Comparison of ENCODE assay signal across 8 mouse cellular contexts in genomic region chr11:114912847-114913246, GRCm38 (mm10). TPM values are rescaled to one million over a fixed set of nuclear protein-coding genes. Genes with fewer than 3 reads are reported as not detected.
DNase-seq lines count a peak whose midpoint lies in the region; ATAC-seq and TF ChIP-seq lines count a peak whose summit lies in the region.

No protein-coding gene starts in this region.

- TF ChIP-seq POLR2A in heart, adult 2 months (IDR thresholded peaks at IDR 0.05; ENCODE audit: insufficient read depth, low read depth, low read length), result no peak
- no peak for TF ChIP-seq POLR2A in testis, adult 2 months (IDR thresholded peaks at IDR 0.05; ENCODE audit: control insufficient read depth, low read depth, low read length)

- 20% methylated on average over 9 of the region's 9 CpGs for WGBS in embryonic facial prominence, embryonic 10.5 days
- 4% methylated on average over 9 of the region's 9 CpGs for WGBS in heart, adult 2 months
- WGBS in liver, embryonic 16.5 days (ENCODE audit: insufficient replicate concordance), result 3% methylated on average over 9 of the region's 9 CpGs
- WGBS in neural tube, embryonic 13.5 days, result 19% methylated on average over 9 of the region's 9 CpGs

- no peaks in the 10 kb centered on the region for H3K27me3 ChIP-seq in embryonic facial prominence, embryonic 10.5 days (replicated peaks; ENCODE audit: low read depth, poor library complexity, severe bottlenecking)
- no peaks in the 10 kb centered on the region for H3K27me3 ChIP-seq in heart, adult 2 months (ENCODE audit: control insufficient read depth, insufficient read depth, low read length)
- H3K27me3 ChIP-seq in liver, embryonic 16.5 days (ENCODE audit: control insufficient read depth, insufficient read depth, low read depth, low read length), result no peaks in the 10 kb centered on the region
- peaks cover 11% of the 10 kb centered on the region for H3K27me3 ChIP-seq in neural tube, embryonic 13.5 days
- H3K27me3 ChIP-seq in testis, adult 2 months (ENCODE audit: control insufficient read depth, insufficient read depth, low read length), result no peaks in the 10 kb centered on the region

- DNase-seq in 3T3-L1 (ENCODE audit: low read depth, low spot score), result peak; percentile 88
- peak; percentile 85 for DNase-seq in adrenal gland, postnatal 10 days
- DNase-seq in embryonic facial prominence, embryonic 10.5 days (ENCODE audit: low spot score), result peak; percentile 85
- peak; percentile 74 to 81 for DNase-seq in heart, adult 2 months
- peak; percentile 71 to 83 for DNase-seq in kidney, postnatal 25 days

- no peaks in the 10 kb centered on the region for H3K9me3 ChIP-seq in embryonic facial prominence, embryonic 10.5 days
- H3K9me3 ChIP-seq in liver, embryonic 16.5 days (replicated peaks; ENCODE audit: control insufficient read depth, low read length), result no peaks in the 10 kb centered on the region
- H3K9me3 ChIP-seq in neural tube, embryonic 13.5 days, result no peaks in the 10 kb centered on the region

- H3K79me2 ChIP-seq in heart, adult 2 months (replicated peaks; ENCODE audit: control insufficient read depth, insufficient read depth, low read length), result no peaks in the 10 kb centered on the region

- H3K27ac ChIP-seq in embryonic facial prominence, embryonic 10.5 days (replicated peaks), result no peak overlapping the region
- H3K27ac ChIP-seq in heart, adult 2 months, result no peak overlapping the region
- no peak overlapping the region for H3K27ac ChIP-seq in liver, embryonic 16.5 days (ENCODE audit: low read length)
- H3K27ac ChIP-seq in neural tube, embryonic 13.5 days (replicated peaks), result no peak overlapping the region
- no peak overlapping the region for H3K27ac ChIP-seq in testis, adult 2 months (ENCODE audit: control insufficient read depth, insufficient read depth, low read depth, low read length)

- peak; percentile 93; the same call in 1 of the 2 replicates for TF ChIP-seq EP300 in heart, adult 2 months (IDR thresholded peaks at IDR 0.05; ENCODE audit: insufficient read depth, low read depth, low read length)

- H3K4me1 ChIP-seq in embryonic facial prominence, embryonic 10.5 days, result no peaks in the 10 kb centered on the region
- peaks cover 2% of the 10 kb centered on the region for H3K4me1 ChIP-seq in heart, adult 2 months (ENCODE audit: control insufficient read depth, insufficient read depth, low read length)
- no peaks in the 10 kb centered on the region for H3K4me1 ChIP-seq in liver, embryonic 16.5 days (ENCODE audit: control insufficient read depth, low read depth, low read length)
- 0 out of 2 replicates have a peak, but pooled peaks cover 4% of the 10 kb centered on the region for H3K4me1 ChIP-seq in neural tube, embryonic 13.5 days (replicated peaks)
- H3K4me1 ChIP-seq in testis, adult 2 months (ENCODE audit: control insufficient read depth, insufficient read depth, low read length), result no peaks in the 10 kb centered on the region

- H3K36me3 ChIP-seq in embryonic facial prominence, embryonic 10.5 days (replicated peaks), result no peaks in the 10 kb centered on the region
- H3K36me3 ChIP-seq in heart, adult 2 months (ENCODE audit: control insufficient read depth, insufficient read depth, low read length), result no peaks in the 10 kb centered on the region
- no peaks in the 10 kb centered on the region for H3K36me3 ChIP-seq in liver, embryonic 16.5 days (ENCODE audit: control insufficient read depth, insufficient read depth)
- no peaks in the 10 kb centered on the region for H3K36me3 ChIP-seq in neural tube, embryonic 13.5 days
- H3K36me3 ChIP-seq in testis, adult 2 months (ENCODE audit: control insufficient read depth, insufficient read depth, low read length), result no peaks in the 10 kb centered on the region

- ATAC-seq in liver, embryonic 16.5 days (ENCODE audit: low read depth), result peak; percentile 41; the same call in 1 of the 2 replicates
- ATAC-seq in neural tube, embryonic 13.5 days (ENCODE audit: low read depth), result 0 out of 2 replicates have a peak, but pooled peaks have one; percentile 50

- H3K4me2 ChIP-seq in liver, embryonic 16.5 days (ENCODE audit: low read depth, low read length), result no peak overlapping the region
- H3K4me2 ChIP-seq in neural tube, embryonic 13.5 days, result no peak overlapping the region

- TF ChIP-seq CTCF in heart, adult 2 months (IDR thresholded peaks at IDR 0.05), result peak; percentile 82
- TF ChIP-seq CTCF in testis, adult 2 months (IDR thresholded peaks at IDR 0.05; ENCODE audit: control insufficient read depth, insufficient read depth, insufficient replicate concordance, low read depth, low read length), result peak; percentile 81

- intact Hi-C loops in heart, adult 2 months (cut with DNase I), result loop anchor here (1.0 to 2.0 kb wide), 3 partner anchors 33 to 168 kb away; no protein-coding TSS in a partner anchor

- H3K9ac ChIP-seq in heart, adult 2 months (ENCODE audit: low read depth, low read length), result no peak overlapping the region
- H3K9ac ChIP-seq in liver, embryonic 16.5 days (ENCODE audit: low read depth, low read length), result no peak overlapping the region
- H3K9ac ChIP-seq in neural tube, embryonic 13.5 days, result no peak overlapping the region

- no peak overlapping the region for H3K4me3 ChIP-seq in embryonic facial prominence, embryonic 10.5 days
- H3K4me3 ChIP-seq in heart, adult 2 months, result no peak overlapping the region
- no peak overlapping the region for H3K4me3 ChIP-seq in liver, embryonic 16.5 days (ENCODE audit: low read depth, low read length)
- no peak overlapping the region for H3K4me3 ChIP-seq in neural tube, embryonic 13.5 days
- H3K4me3 ChIP-seq in testis, adult 2 months (ENCODE audit: control insufficient read depth, low read depth, low read length), result no peak overlapping the region

RNA-seq across cellular contexts. Expression of gene Cd300lb, which starts 21.3 kb away (rescaled TPM):
- 1 to 10 TPM in 1 of 2 experiments, under 1 TPM in 1; 0.63 to 1.6 TPM for total RNA-seq in adrenal gland, postnatal 10 days (2021)
- 0.10 TPM in 1 of 2 replicates, not detected in the other for polyA plus RNA-seq in embryonic facial prominence, embryonic 10.5 days (2016; fragmentation: Nextera tagmentation; extraction: Ambion mirVana)
- under 1 TPM; 0.70 to 0.75 TPM for total RNA-seq in heart, adult 2 months (2021)
- polyA plus RNA-seq in heart, adult 2 months (2012; rRNA removed), result 0.61 and 0.70 TPM in 2 replicates
- 1.5 and 1.9 TPM in 2 replicates for polyA plus RNA-seq in liver, embryonic 16.5 days (2015; fragmentation: Nextera tagmentation; extraction: Ambion mirVana)
- 0.14 and 0.15 TPM in 2 replicates for polyA plus RNA-seq in neural tube, embryonic 13.5 days (2015; fragmentation: Nextera tagmentation; extraction: Ambion mirVana)
- 0.05 TPM in 1 of 2 replicates, not detected in the other for polyA plus RNA-seq in testis, adult 2 months (2012; rRNA removed)

RNA-seq across cellular contexts. Expression of gene Cd300a, which starts 23.0 kb away (rescaled TPM):
- total RNA-seq in adrenal gland, postnatal 10 days (2021), result 1 to 10 TPM; 1.3 to 1.5 TPM
- 1.1 and 1.8 TPM in 2 replicates for polyA plus RNA-seq in embryonic facial prominence, embryonic 10.5 days (2016; fragmentation: Nextera tagmentation; extraction: Ambion mirVana)
- under 1 TPM; 0.77 to 0.89 TPM for total RNA-seq in heart, adult 2 months (2021)
- polyA plus RNA-seq in heart, adult 2 months (2012; rRNA removed), result 1.1 TPM in 2 replicates
- 5.9 and 6.2 TPM in 2 replicates for polyA plus RNA-seq in liver, embryonic 16.5 days (2015; fragmentation: Nextera tagmentation; extraction: Ambion mirVana)
- 1.2 and 2.8 TPM in 2 replicates for polyA plus RNA-seq in neural tube, embryonic 13.5 days (2015; fragmentation: Nextera tagmentation; extraction: Ambion mirVana)
- 0.06 and 0.17 TPM in 2 replicates for polyA plus RNA-seq in testis, adult 2 months (2012; rRNA removed)

RNA-seq across cellular contexts. Expression of gene Cd300c, which starts 56.1 kb away (rescaled TPM):
- not detected for total RNA-seq in adrenal gland, postnatal 10 days (2021)
- polyA plus RNA-seq in embryonic facial prominence, embryonic 10.5 days (2016; fragmentation: Nextera tagmentation; extraction: Ambion mirVana), result not detected in 2 replicates
- not detected for total RNA-seq in heart, adult 2 months (2021)
- not detected in 2 replicates for polyA plus RNA-seq in heart, adult 2 months (2012; rRNA removed)
- 0.14 TPM in 1 of 2 replicates, not detected in the other for polyA plus RNA-seq in liver, embryonic 16.5 days (2015; fragmentation: Nextera tagmentation; extraction: Ambion mirVana)
- polyA plus RNA-seq in neural tube, embryonic 13.5 days (2015; fragmentation: Nextera tagmentation; extraction: Ambion mirVana), result not detected in 2 replicates
- polyA plus RNA-seq in testis, adult 2 months (2012; rRNA removed), result not detected in 2 replicates
